Mouse (Mus musculus): ENCODE data around the gene Ccdc157.

DNA sequence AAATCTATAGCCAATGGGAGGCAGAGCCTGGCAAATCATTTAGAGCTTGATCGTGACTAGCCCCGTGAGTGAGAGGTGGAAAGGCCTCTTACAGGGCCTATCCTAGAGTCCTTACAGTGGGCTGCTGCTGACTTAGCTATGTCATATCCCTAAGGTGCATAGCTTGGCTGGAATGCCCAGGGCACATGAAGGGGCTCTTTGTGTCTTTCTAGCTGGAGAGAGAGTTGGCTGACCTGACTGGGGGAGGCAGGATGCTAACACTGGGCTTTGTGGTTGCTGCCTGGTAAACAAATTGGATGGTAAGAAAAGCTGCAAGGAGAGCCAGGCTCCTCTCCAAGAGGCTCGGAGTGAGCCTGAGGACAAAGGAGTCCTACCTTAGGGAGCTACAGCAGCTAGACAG, 32.7 kb upstream of the Ccdc157 start:
- TF ChIP-seq POLR2A (IDR thresholded peaks at IDR 0.05; ENCODE audit: low read depth, low read length) (no peak), CTCF (conservative IDR thresholded peaks at IDR 0.05; ENCODE audit: insufficient read depth, insufficient read length, low read depth, low read length) (no peak)

Measured in kidney, adult 2 months (tissue).